Mouse (Mus musculus) effector memory CD4-positive, alpha-beta T cell, adult 5 months (primary cell): ENCODE results near the gene Vmn1r157. TPM values are rescaled to one million over a fixed set of nuclear protein-coding genes. Genes with fewer than 3 reads are reported as not detected.

Experiments used
- polyA plus RNA-seq: library from polyadenylated mRNA; unstranded; fragments of 100-300 nt; shearing (Covaris generic); gene quantifications from one replicate; pipeline ENCODE4 v1.2.1, GENCODE M21; 2017

Vmn1r157 gene
- not detected for polyA plus RNA-seq

GRCm38 (mm10) chr7:22761397-22761796 is at the start of gene Vmn1r157:
Vmn1r157 (plus strand) TSS chr7:22761697.

GRCm38 (mm10) chr7:22719610-22720009 is 41.9 kb upstream of the Vmn1r157 start, which contains the start of gene Gm4567:
Gm4567 (minus strand) TSS chr7:22719710.

GRCm38 (mm10) chr7:22790682-22791081 is 29.2 kb downstream of the Vmn1r157 start, which contains the start of gene Vmn1r158:
Vmn1r158 (minus strand) TSS chr7:22790782.

Other genes with a start within 250 kb of the Vmn1r157 start
- gene Vmn1r152, start 238.7 kb upstream of the Vmn1r157 start, polyA plus RNA-seq: 1.1 TPM
- not detected for gene Gm8677, start 226.8 kb upstream of the Vmn1r157 start, polyA plus RNA-seq
- not detected for gene Gm4201, start 196.4 kb upstream of the Vmn1r157 start, polyA plus RNA-seq
- gene Gm4565, start 173.6 kb upstream of the Vmn1r157 start, polyA plus RNA-seq: not detected
- 0.67 TPM for gene Vmn1r155, start 103.7 kb upstream of the Vmn1r157 start, polyA plus RNA-seq
- not detected for gene Gm8693, start 69.4 kb upstream of the Vmn1r157 start, polyA plus RNA-seq
- gene Gm4567, start 42.0 kb upstream of the Vmn1r157 start, polyA plus RNA-seq: not detected
- gene Vmn1r158, start 29.1 kb downstream of the Vmn1r157 start, polyA plus RNA-seq: not detected
- gene Vmn1r159, start 81.9 kb downstream of the Vmn1r157 start, polyA plus RNA-seq: not detected
- not detected for gene Vmn1r160, start 109.5 kb downstream of the Vmn1r157 start, polyA plus RNA-seq
- gene Gm4214, start 223.0 kb downstream of the Vmn1r157 start, polyA plus RNA-seq: not detected